Mouse (Mus musculus) MEL (cell line): ENCODE results near the gene Rapgef4.

Experiments
- CHD1 ChIP-seq: IDR thresholded peaks from 2 replicates; pipeline ENCODE4 v1.6.1; 2012; ENCODE audit warnings: low read depth, mild to moderate bottlenecking, inconsistent platforms, low read length, improper control_type of control experiment
- CTCF ChIP-seq, 3 experiments: IDR thresholded peaks in 2 of 3; conservative IDR thresholded peaks in 1 of 3; 2 replicates each; pipeline ENCODE4 v1.5.1; 2011 to 2012; ENCODE audit warnings: low read length in 3 of 3, low read depth in 2 of 3, mild to moderate bottlenecking in 2 of 3, improper control_type of control experiment in 1 of 3, inconsistent platforms in 1 of 3, mixed read lengths in 1 of 3, moderate library complexity in 1 of 3; ENCODE audit not compliant: control insufficient read depth in 1 of 3, insufficient read depth in 1 of 3, poor library complexity in 1 of 3, severe bottlenecking in 1 of 3
- JUND ChIP-seq: IDR thresholded peaks from 2 replicates; pipeline ENCODE4 v1.6.1; 2011; ENCODE audit warnings: low read depth, mild to moderate bottlenecking, improper control_type of control experiment, low read length
- MXI1 ChIP-seq: IDR thresholded peaks from 2 replicates; pipeline ENCODE4 v1.6.1; 2011; ENCODE audit warnings: mild to moderate bottlenecking, low read depth, low read length, improper control_type of control experiment
- POLR2A ChIP-seq, 2 experiments: IDR thresholded peaks; 2 replicates each; pipeline ENCODE4 v1.6.1; 2011 to 2012; ENCODE audit warnings: low read length in 2 of 2, mild to moderate bottlenecking in 2 of 2, control low read depth in 1 of 2, improper control_type of control experiment in 1 of 2, low read depth in 1 of 2, moderate library complexity in 1 of 2; ENCODE audit not compliant: control insufficient read depth in 1 of 2, insufficient read depth in 1 of 2, poor library complexity in 1 of 2
- POLR2AphosphoS2 ChIP-seq: IDR thresholded peaks from 2 replicates; pipeline ENCODE4 v1.6.1; 2011; ENCODE audit warnings: low read length, improper control_type of control experiment
- UBTF ChIP-seq: IDR thresholded peaks from 2 replicates; pipeline ENCODE4 v1.6.1; 2012; ENCODE audit warnings: low read depth, mild to moderate bottlenecking, inconsistent platforms, low read length, improper control_type of control experiment, moderate library complexity, borderline replicate concordance; ENCODE audit not compliant: insufficient read depth
- ZNF384 ChIP-seq: IDR thresholded peaks from 2 replicates; pipeline ENCODE4 v1.6.1; 2012; ENCODE audit warnings: low read depth, mild to moderate bottlenecking, inconsistent platforms, low read length, improper control_type of control experiment

DNA sequence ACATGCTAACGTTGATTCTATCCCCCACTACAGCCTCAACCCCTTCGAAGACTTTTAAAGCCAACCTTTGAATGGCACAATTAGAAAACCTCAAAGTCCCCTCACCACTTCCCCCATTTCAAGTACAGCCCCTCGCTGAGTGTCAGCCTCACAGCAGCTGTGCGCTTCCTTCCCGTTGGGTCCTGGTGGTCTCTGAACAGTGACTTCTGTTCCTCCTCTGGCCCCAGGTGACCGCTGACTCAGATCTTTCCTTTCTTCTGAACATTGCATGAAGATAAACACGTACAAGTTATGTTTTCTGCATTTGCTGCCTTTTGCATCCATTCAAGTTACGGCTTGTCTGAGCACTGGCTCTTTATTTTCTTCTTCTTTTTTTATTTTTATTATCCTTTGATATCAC, 98.1 kb downstream of the Rapgef4 start:
- TF ChIP-seq POLR2AphosphoS2 (no peak), CTCF (IDR thresholded peaks at IDR 0.05 in 2 of 3, conservative IDR thresholded peaks at IDR 0.05 in 1 of 3; ENCODE audit: control insufficient read depth in 1 of 3, insufficient read depth in 1 of 3, low read depth in 2 of 3, low read length in 3 of 3, poor library complexity in 1 of 3, severe bottlenecking in 1 of 3) (no peak), ZNF384 (no peak), CHD1 (no peak), JUND (no peak), MXI1 (no peak), POLR2A (IDR thresholded peaks at IDR 0.05; ENCODE audit: control insufficient read depth in 1 of 2, insufficient read depth in 1 of 2, low read depth in 1 of 2, low read length in 2 of 2, poor library complexity in 1 of 2) (no peak), UBTF (no peak)
